Mouse (Mus musculus) embryonic fibroblast, embryonic 13.5 days (primary cell): ENCODE results near the gene Adam12.

Experiments used
- CTCF ChIP-seq: IDR thresholded peaks from 2 replicates; pipeline ENCODE4 v1.5.1; 2011; ENCODE audit warnings: mild to moderate bottlenecking, control low read depth, low read length, moderate library complexity, borderline replicate concordance; ENCODE audit not compliant: insufficient read depth
- POLR2A ChIP-seq: IDR thresholded peaks from 2 replicates; pipeline ENCODE4 v1.6.1; 2011; ENCODE audit warnings: low read depth, mild to moderate bottlenecking, control low read depth, low read length, moderate library complexity

DNA sequence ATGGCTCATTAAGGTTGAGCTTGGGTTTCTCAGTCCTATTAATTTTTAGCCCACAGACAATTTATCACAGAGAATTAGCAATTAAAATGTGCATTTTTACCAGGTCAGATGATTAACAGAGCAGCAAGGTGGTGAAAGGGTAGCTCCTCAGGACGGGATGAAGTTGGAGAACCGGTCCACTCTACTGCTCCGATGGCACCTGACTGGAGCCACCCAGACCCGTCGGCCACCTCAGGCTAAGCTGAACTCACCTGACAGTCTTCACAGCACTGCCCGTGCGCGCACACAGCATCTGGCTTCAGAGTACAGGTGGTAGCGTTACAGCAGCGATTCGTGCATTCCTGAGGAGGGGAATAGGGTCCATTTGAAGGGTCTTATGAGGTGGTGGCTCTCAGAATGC lies 300.5 kb downstream of the Adam12 start:
- no peak for TF ChIP-seq POLR2A
- no peak for TF ChIP-seq CTCF
